10 mouse cellular contexts compared by ENCODE assay signal in genomic region chr17:66358026-66358978, GRCm38 (mm10).
A peak's percentile ranks its signal among the peaks of the same experiment; 100 is the strongest.
DNase-seq lines count a peak whose midpoint lies in the region; ATAC-seq and TF ChIP-seq lines count a peak whose summit lies in the region.
"Had no signal": no experiment of that assay in that cellular context is flagged by ENCODE, and none has a peak within 500 bp of the region (broad histone marks: within the 10 kb centered on the region; RNA-seq: fewer than 3 reads in every experiment).

No protein-coding gene starts in this region.

- H3K4me3 ChIP-seq in C2C12 (ENCODE audit: insufficient read depth, poor library complexity, severe bottlenecking) = no peak overlapping the region
- no peak overlapping the region for H3K4me3 ChIP-seq in limb, embryonic 13.5 days
- no peak overlapping the region for H3K4me3 ChIP-seq in intestine, embryonic 15.5 days (replicated peaks)

- WGBS in limb, embryonic 13.5 days = 67% methylated on average over 27 of the region's 27 CpGs
- 72% methylated on average over 27 of the region's 27 CpGs for WGBS in intestine, embryonic 15.5 days

- no peak for DNase-seq in frontal cortex, postnatal 14 days (ENCODE audit: low spot score in 2 of 2)
- DNase-seq in cerebellum, postnatal 14 days = peak; percentile 47 to 68
- no peak for DNase-seq in ovary, postnatal 10 days (ENCODE audit: low spot score)
- no peak for DNase-seq in adrenal gland, postnatal 14 days
- DNase-seq: B cell, adult 2 months had no signal

- no peak overlapping the region for H3K27ac ChIP-seq in limb, embryonic 13.5 days
- H3K27ac ChIP-seq in intestine, embryonic 15.5 days = no peak overlapping the region

- no peak overlapping the region for H3K4me2 ChIP-seq in limb, embryonic 13.5 days (replicated peaks)
- no peak overlapping the region for H3K4me2 ChIP-seq in intestine, embryonic 15.5 days (replicated peaks)

- peak; percentile 44; the same call in 1 of the 2 replicates for ATAC-seq in frontal cortex, adult (ENCODE audit: low TSS enrichment)
- peak; percentile 62 for ATAC-seq in limb, embryonic 13.5 days (ENCODE audit: low FRiP score, low read depth)
- no peak for ATAC-seq in intestine, embryonic 15.5 days
- ATAC-seq: intestine, embryonic 16.5 days had no signal

- TF ChIP-seq CTCF in C2C12 (IDR thresholded peaks at IDR 0.05; ENCODE audit: control insufficient read depth, insufficient read depth, insufficient read length) = no peak

- H3K9me3 ChIP-seq in limb, embryonic 13.5 days = no peaks in the 10 kb centered on the region
- H3K9me3 ChIP-seq in intestine, embryonic 15.5 days = no peaks in the 10 kb centered on the region

- H3K4me1 ChIP-seq in limb, embryonic 13.5 days = peaks cover 15% of the 10 kb centered on the region
- peaks cover 7% of the 10 kb centered on the region; the same call in 1 of the 2 replicates for H3K4me1 ChIP-seq in intestine, embryonic 15.5 days (replicated peaks)

- H3ac ChIP-seq in C2C12 (ENCODE audit: control insufficient read depth, insufficient read length, low read depth) = no peak overlapping the region

- no peak overlapping the region for H3K9ac ChIP-seq in limb, embryonic 13.5 days
- no peak overlapping the region for H3K9ac ChIP-seq in intestine, embryonic 15.5 days

- H3K79me2 ChIP-seq in C2C12 (ENCODE audit: control insufficient read depth, insufficient read depth) = no peaks in the 10 kb centered on the region

- peaks cover 26% of the 10 kb centered on the region for H3K36me3 ChIP-seq in C2C12 (ENCODE audit: control insufficient read depth, insufficient read depth)
- H3K36me3 ChIP-seq in limb, embryonic 13.5 days = peaks cover 12% of the 10 kb centered on the region
- H3K36me3 ChIP-seq in intestine, embryonic 15.5 days = no peaks in the 10 kb centered on the region

- no peaks in the 10 kb centered on the region for H3K79me3 ChIP-seq in C2C12 (ENCODE audit: low read depth)

- no peaks in the 10 kb centered on the region for H3K27me3 ChIP-seq in C2C12 (ENCODE audit: control insufficient read depth, insufficient read depth, insufficient read length)
- no peaks in the 10 kb centered on the region for H3K27me3 ChIP-seq in limb, embryonic 13.5 days
- no peaks in the 10 kb centered on the region for H3K27me3 ChIP-seq in intestine, embryonic 15.5 days (replicated peaks)

TF ChIP-seq in C2C12, 6 proteins besides CTCF, POLR2A, EP300 and RAD21:
- TF ChIP-seq MAX (IDR thresholded peaks at IDR 0.05) = no peak
- peak; percentile 61 for TF ChIP-seq CEBPB (IDR thresholded peaks at IDR 0.05; ENCODE audit: low read depth)
- no peak for TF ChIP-seq USF1 (IDR thresholded peaks at IDR 0.05; ENCODE audit: low read depth)
- TF ChIP-seq MYOG (IDR thresholded peaks at IDR 0.05; ENCODE audit: control insufficient read depth, extremely low read depth, insufficient read length) = no peak
- TF ChIP-seq FOSL1 (IDR thresholded peaks at IDR 0.05; ENCODE audit: insufficient read depth, low read length, poor library complexity, severe bottlenecking) = no peak
- no peak for TF ChIP-seq MYOD1 (IDR thresholded peaks at IDR 0.05; ENCODE audit: control insufficient read depth, insufficient read length, low read depth)
TF ChIP-seq in C2C12: peak in this region for 1.

Comparison
In these comparisons a context has a peak if more than half of its experiments do, and no peak if none do; other contexts are left out.
1. DNase-seq: peak in cerebellum, postnatal 14 days (2 of 2); none in frontal cortex, postnatal 14 days (0 of 2), ovary, postnatal 10 days (single experiment) and adrenal gland, postnatal 14 days (single experiment).